Mouse (Mus musculus) stomach, embryonic 16.5 days (tissue): Measurements from ENCODE around the gene Acly. TPM values are rescaled to one million over a fixed set of nuclear protein-coding genes. Genes with fewer than 3 reads are reported as not detected.

Experiments used
- ATAC-seq: fragments of 200-750 bp; cut with Nextera tagmentation; 2 replicates; pipeline ENCODE4 v1.8.0; 2017; ENCODE audit warnings: moderate number of reproducible peaks, moderate TSS enrichment; ENCODE audit not compliant: insufficient read depth, low FRiP score
- H3K27ac ChIP-seq: fragments of 300-500 bp; sonication (generic); 2 replicates; pipeline ENCODE4 v1.5.1; 2014; ENCODE audit warnings: low read length
- H3K27me3 ChIP-seq: fragments of 300-500 bp; sonication (generic); 2 replicates; pipeline ENCODE4 v1.6.1; 2014; ENCODE audit warnings: low read length, control low read depth, mixed read lengths; ENCODE audit not compliant: control insufficient read depth, insufficient read depth
- H3K36me3 ChIP-seq: fragments of 300-500 bp; sonication (generic); 2 replicates; pipeline ENCODE4 v1.6.1; 2014; ENCODE audit warnings: low read length; ENCODE audit not compliant: control insufficient read depth, insufficient read depth
- H3K4me1 ChIP-seq: fragments of 300-500 bp; sonication (generic); 2 replicates; pipeline ENCODE4 v1.6.1; 2014; ENCODE audit warnings: low read length, control low read depth, mixed read lengths; ENCODE audit not compliant: control insufficient read depth, insufficient read depth
- H3K4me2 ChIP-seq: fragments of 300-500 bp; sonication (generic); 2 replicates; pipeline ENCODE4 v1.6.1; 2014; ENCODE audit warnings: low read depth, low read length, mixed read lengths
- H3K4me3 ChIP-seq: fragments of 300-500 bp; sonication (generic); replicated peaks from 2 replicates; pipeline ENCODE4 v1.5.1; 2014; ENCODE audit warnings: mild to moderate bottlenecking, low read length
- H3K9ac ChIP-seq: fragments of 300-500 bp; sonication (generic); 2 replicates; pipeline ENCODE4 v1.6.1; 2014; ENCODE audit warnings: low read length
- H3K9me3 ChIP-seq: fragments of 300-500 bp; sonication (generic); replicated peaks from 2 replicates; pipeline ENCODE4 v1.6.1; 2016; ENCODE audit warnings: low read length, control low read depth; ENCODE audit not compliant: control insufficient read depth
- WGBS: fragments of 180-500 bp; shearing (Covaris S2); extraction: QIAGEN DNeasy Blood & Tissue Kit; methylation state at CpG from one replicate; pipeline ENCODE4 v1.1.7; 2014; 5-methylcytosine and 5-hydroxymethylcytosine counted together
- polyA plus RNA-seq: library from polyadenylated mRNA; unstranded; fragments of >200 nt; fragmentation: Nextera tagmentation; extraction: Ambion mirVana; gene quantifications from 2 replicates; pipeline ENCODE4 v1.2.1, GENCODE M21; 2015

Acly gene
- polyA plus RNA-seq, 1 experiment from 2014 or later = 178 TPM

DNA sequence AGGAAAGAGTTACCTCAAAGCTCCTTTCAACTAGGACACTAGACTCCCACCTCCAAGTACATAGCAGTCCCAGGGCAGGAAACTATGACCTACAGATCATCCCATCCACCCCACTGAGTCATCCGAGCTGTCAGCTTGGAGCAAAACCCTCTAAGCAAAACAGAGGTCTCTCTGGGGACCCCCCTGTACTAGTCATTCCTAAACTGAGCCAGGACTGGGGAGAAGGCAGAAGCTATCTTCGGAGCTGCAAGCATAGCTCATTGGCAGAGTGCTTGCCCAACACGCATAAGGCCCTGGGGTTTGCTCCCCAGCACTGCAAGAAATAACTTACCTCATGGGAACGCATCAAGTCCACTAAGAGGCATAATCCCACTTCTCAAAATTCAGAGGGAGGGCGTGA, 3.4 kb downstream of the Acly start:
- Histone ChIP-seq H3K4me3 (no peak overlapping the region), H3K4me1 (peaks cover 37% of the 10 kb centered on the region)

DNA sequence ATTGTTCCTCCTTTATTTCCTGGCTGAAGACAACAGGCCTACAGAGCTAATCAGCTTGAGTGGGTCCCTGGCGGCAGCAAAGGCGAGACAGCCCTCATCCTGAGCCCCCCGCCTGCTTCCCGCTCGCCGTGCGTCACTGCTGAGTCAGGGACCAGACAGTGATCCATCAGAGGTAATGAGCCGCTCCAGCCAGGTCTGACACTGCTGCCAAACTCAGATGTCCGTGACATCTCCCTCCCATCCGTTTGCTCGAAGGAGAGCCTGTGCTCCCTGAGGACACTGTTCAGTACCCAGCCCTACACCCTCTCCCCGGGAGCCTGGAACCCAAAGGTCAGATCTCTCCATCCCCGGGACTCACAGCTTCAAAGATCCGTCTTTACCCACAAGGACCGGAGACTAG, 7.0 kb downstream of the Acly start:
- Histone ChIP-seq H3K36me3 (peaks cover 27% of the 10 kb centered on the region; the same call in 1 of the 2 replicates), H3K4me2 (no peak overlapping the region), H3K9me3 (no peaks in the 10 kb centered on the region), H3K9ac (no peak overlapping the region), H3K4me3 (no peak overlapping the region), H3K4me1 (peaks cover 29% of the 10 kb centered on the region), H3K27me3 (no peaks in the 10 kb centered on the region), H3K27ac (no peak overlapping the region)
- no peak for ATAC-seq
- WGBS = 68% methylated on average over 15 of the region's 15 CpGs

More for the DNA sequence above, 3.4 kb downstream of the Acly start:
- Histone ChIP-seq H3K27me3 (no peaks in the 10 kb centered on the region), H3K9me3 (no peaks in the 10 kb centered on the region), H3K27ac (peak overlapping the region; percentile 74), H3K4me2 (peak overlapping the region; percentile 86), H3K9ac (peak overlapping the region; percentile 32; the same call in 1 of the 2 replicates), H3K36me3 (peaks cover 27% of the 10 kb centered on the region; the same call in 1 of the 2 replicates)
- 72% methylated on average over 5 of the region's 5 CpGs for WGBS
- ATAC-seq = no peak

DNA sequence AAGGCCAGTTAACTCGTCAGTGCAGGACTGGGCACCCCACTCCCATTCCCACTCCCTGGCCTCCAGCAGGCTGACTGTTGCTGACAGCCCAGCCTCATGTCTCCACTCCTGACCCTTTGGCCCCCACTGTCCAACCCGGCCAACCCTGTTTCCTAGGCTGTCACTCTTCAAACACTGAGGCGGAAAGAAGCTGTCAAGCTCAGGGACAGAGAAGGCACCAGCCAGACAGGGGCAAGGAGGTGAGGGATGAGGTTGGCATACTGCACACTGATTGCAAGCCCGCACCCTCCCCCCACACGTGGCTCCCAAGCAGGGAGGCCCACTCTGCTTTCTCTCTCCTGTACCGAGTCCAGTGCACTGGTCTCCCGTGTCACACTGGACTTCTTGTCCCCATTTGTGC, 8.6 kb downstream of the Acly start:
- H3K27me3 ChIP-seq = no peaks in the 10 kb centered on the region
- H3K4me1 ChIP-seq = peaks cover 14% of the 10 kb centered on the region; the same call in 1 of the 2 replicates
- H3K9me3 ChIP-seq = no peaks in the 10 kb centered on the region
- H3K9ac ChIP-seq = no peak overlapping the region
- H3K4me3 ChIP-seq = no peak overlapping the region
- no peak overlapping the region for H3K4me2 ChIP-seq
- 66% methylated on average over 7 of the region's 7 CpGs for WGBS
- H3K36me3 ChIP-seq = peaks cover 28% of the 10 kb centered on the region; the same call in 1 of the 2 replicates
- peak overlapping the region; percentile 47 for H3K27ac ChIP-seq
- no peak for ATAC-seq

DNA sequence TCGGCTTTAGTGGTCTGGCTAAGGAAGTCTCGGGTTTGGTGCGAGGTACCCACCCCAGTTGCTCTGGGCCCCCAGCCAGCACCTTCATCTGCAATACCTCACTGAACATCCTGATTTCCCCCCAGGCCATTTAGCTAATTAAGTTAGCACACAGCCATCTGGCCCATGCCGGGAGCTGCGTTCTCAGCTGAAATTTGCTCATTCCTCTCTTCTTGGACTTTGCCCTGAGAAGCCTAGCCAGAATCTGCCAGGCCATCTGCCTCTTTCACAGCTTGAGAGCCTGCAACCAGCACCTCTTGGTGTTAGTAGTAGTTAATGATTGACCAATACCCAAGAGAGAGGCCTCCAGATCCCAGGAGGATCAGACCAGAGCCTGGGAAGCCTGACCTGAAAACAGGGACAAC, 9.6 kb downstream of the Acly start:
- Histone ChIP-seq H3K27ac (peak overlapping the region; percentile 25; the same call in 1 of the 2 replicates), H3K4me3 (no peak overlapping the region), H3K4me1 (0 out of 2 replicates have a peak, but pooled peaks cover 11% of the 10 kb centered on the region), H3K9ac (no peak overlapping the region), H3K9me3 (no peaks in the 10 kb centered on the region), H3K4me2 (0 out of 2 replicates have a peak overlapping the region, but pooled peaks have one; percentile 12), H3K36me3 (peaks cover 35% of the 10 kb centered on the region; the same call in 1 of the 2 replicates), H3K27me3 (no peaks in the 10 kb centered on the region)
- WGBS = 39% methylated on average over 5 of the region's 5 CpGs
- peak; percentile 84 for ATAC-seq

DNA sequence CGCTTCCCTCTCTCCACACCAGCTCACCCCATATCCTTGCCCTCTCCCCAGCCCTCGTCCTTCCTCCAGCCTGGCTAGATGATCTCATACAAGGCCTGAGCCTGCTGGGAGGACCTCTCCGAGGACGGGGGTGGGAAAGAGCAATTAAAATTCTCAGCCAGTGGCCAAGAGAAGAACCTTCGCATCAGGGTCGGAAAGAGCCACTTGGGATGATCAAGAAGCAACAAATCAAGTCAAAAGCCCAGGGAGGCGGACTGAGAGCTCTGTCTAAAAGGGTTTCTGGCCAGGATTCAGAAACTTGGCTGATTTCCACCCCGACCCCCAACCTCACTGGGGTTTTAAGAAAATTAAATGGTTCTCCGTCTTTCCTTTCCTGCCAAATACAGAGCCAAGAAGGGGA, 11.5 kb downstream of the Acly start:
- WGBS = 52% methylated on average over 9 of the region's 9 CpGs
- peak; percentile 37 for ATAC-seq
- H3K27ac ChIP-seq = peak overlapping the region; percentile 5; the same call in 1 of the 2 replicates

DNA sequence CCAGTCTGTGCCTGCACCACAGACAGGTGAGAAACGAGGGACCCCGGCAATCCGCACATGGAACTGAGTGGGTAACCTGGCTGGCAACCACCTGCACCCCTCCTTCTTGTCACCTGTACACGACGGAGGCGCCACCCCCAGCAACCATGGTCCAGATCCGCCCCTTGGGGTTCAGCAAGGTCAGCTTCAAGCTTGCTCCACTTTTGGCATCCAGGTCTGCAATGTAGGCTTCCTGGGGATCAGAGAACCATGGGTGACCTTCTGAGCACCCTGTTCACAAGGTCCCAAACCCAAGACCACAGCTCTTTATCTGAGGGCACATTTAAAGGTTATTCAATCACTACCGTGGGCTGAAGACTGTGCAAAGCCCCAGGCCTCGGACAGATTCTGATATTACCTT, 12.0 kb downstream of the Acly start:
- H3K4me1 ChIP-seq = 0 out of 2 replicates have a peak, but pooled peaks cover 11% of the 10 kb centered on the region
- no peak overlapping the region for H3K9ac ChIP-seq
- 84% methylated on average over 9 of the region's 9 CpGs for WGBS
- H3K9me3 ChIP-seq = no peaks in the 10 kb centered on the region
- no peak overlapping the region for H3K4me3 ChIP-seq
- H3K36me3 ChIP-seq = peaks cover 32% of the 10 kb centered on the region; the same call in 1 of the 2 replicates
- ATAC-seq = no peak
- H3K4me2 ChIP-seq = no peak overlapping the region
- H3K27ac ChIP-seq = peak overlapping the region; percentile 5; the same call in 1 of the 2 replicates
- no peaks in the 10 kb centered on the region for H3K27me3 ChIP-seq

More for the DNA sequence above, 11.5 kb downstream of the Acly start:
- Histone ChIP-seq H3K4me1 (0 out of 2 replicates have a peak, but pooled peaks cover 11% of the 10 kb centered on the region), H3K4me2 (no peak overlapping the region), H3K9ac (0 out of 2 replicates have a peak overlapping the region, but pooled peaks have one; percentile 48), H3K36me3 (peaks cover 27% of the 10 kb centered on the region; the same call in 1 of the 2 replicates), H3K9me3 (no peaks in the 10 kb centered on the region), H3K4me3 (no peak overlapping the region), H3K27me3 (no peaks in the 10 kb centered on the region)

DNA sequence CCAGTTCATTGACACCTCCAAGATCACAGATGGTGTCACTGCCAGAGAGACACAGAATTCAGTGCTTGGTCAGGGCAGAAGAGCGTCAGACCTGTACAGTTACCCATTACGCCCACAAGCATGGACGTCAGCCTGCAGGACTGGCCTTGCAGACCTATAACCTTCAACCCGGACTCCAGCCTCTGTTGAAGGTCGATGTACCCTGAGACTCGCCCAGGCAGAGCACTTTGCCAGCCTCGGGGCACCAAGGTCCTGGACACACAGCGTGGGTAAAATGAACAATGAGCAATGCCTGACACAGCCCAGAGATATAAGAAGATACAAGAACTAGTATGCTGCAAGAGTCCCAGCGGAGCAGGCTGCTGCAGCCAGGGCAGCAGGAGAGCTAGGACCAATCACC, 12.7 kb downstream of the Acly start:
- H3K4me3 ChIP-seq = no peak overlapping the region
- 91% methylated on average over 9 of the region's 9 CpGs for WGBS
- no peaks in the 10 kb centered on the region for H3K9me3 ChIP-seq
- H3K4me2 ChIP-seq = no peak overlapping the region
- H3K27me3 ChIP-seq = no peaks in the 10 kb centered on the region
- no peak for ATAC-seq
- H3K4me1 ChIP-seq = 0 out of 2 replicates have a peak, but pooled peaks cover 9% of the 10 kb centered on the region
- no peak overlapping the region for H3K27ac ChIP-seq
- peaks cover 32% of the 10 kb centered on the region; the same call in 1 of the 2 replicates for H3K36me3 ChIP-seq
- H3K9ac ChIP-seq = no peak overlapping the region

DNA sequence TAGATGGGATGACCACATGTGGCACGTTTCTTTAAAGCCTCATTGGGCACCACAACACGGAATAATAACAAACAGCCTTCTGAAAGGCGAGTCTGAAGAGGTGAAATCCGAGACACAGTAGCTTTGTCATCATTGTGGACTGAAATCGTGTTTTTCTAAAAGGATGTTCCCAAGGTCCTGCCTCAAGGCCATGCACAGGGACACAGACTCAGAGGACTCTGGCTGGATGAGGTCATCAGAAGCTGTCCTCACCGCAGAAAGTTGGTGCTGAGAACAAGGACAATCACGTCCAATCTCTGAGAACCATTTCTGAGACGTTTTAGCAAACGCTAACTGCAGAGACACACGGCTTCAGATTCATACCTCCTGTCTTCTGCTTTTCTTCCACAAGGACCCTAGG, 14.1 kb downstream of the Acly start:
- H3K4me3 ChIP-seq = no peak overlapping the region
- H3K4me2 ChIP-seq = no peak overlapping the region
- ATAC-seq = no peak
- 0 out of 2 replicates have a peak, but pooled peaks cover 4% of the 10 kb centered on the region for H3K4me1 ChIP-seq
- peaks cover 26% of the 10 kb centered on the region; the same call in 1 of the 2 replicates for H3K36me3 ChIP-seq
- no peaks in the 10 kb centered on the region for H3K27me3 ChIP-seq
- no peaks in the 10 kb centered on the region for H3K9me3 ChIP-seq
- no peak overlapping the region for H3K27ac ChIP-seq
- H3K9ac ChIP-seq = no peak overlapping the region
- 82% methylated on average over 10 of the region's 10 CpGs for WGBS

DNA sequence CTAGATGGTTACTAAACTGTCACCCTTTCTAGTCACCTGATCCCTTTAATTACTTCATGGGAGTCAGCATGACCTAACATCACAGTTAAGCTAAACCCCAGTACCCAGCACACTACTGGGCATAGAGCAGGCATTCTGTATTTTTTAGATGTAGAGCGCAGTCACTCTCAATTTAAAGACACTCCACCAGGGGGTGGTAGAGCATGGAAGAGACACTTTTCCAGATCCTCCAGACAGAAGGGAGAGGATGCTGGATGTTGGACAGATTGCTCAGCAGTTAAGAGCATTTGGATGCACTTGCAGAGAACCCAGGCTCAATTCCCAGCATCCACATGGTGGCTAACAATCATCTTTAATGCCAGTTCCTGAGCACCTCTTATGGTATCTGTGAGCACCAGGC, 15.4 kb downstream of the Acly start:
- 85% methylated on average over 1 of the region's 1 CpGs for WGBS
- H3K36me3 ChIP-seq = peaks cover 28% of the 10 kb centered on the region; the same call in 1 of the 2 replicates
- 0 out of 2 replicates have a peak, but pooled peaks cover 4% of the 10 kb centered on the region for H3K4me1 ChIP-seq
- H3K27ac ChIP-seq = no peak overlapping the region
- no peak overlapping the region for H3K4me2 ChIP-seq
- no peaks in the 10 kb centered on the region for H3K9me3 ChIP-seq
- H3K27me3 ChIP-seq = no peaks in the 10 kb centered on the region
- no peak overlapping the region for H3K4me3 ChIP-seq
- ATAC-seq = no peak
- H3K9ac ChIP-seq = no peak overlapping the region
